Mouse (Mus musculus): ENCODE measurements around the gene Lbh.

Lbh gene

GRCm38 (mm10) chr17:72970631-72971161 is 52.6 kb downstream of the Lbh start:
- DNase-seq (ENCODE audit: low read depth, low spot score), result no peak

DNA sequence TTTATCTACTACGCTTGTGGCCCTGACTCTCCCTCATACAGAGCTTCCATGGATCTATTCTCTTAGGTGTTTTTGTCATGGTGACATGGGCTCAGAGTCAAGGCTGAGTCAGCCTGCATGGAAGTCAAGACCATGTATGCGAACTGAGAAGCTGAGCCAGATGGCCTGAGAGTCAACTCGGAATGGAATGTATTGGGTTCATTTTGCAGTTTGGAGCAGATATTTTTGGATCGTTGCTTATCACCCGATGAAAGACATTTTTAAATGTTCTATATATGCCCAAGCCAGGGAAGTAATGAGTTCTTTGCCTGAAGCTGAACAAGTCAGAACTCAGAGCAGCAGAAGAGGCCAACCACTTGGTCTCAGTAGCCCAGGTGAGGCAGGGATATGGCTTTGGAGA is 54.9 kb downstream of the Lbh start:
- no peak for DNase-seq (ENCODE audit: low read depth, low spot score)

DNA sequence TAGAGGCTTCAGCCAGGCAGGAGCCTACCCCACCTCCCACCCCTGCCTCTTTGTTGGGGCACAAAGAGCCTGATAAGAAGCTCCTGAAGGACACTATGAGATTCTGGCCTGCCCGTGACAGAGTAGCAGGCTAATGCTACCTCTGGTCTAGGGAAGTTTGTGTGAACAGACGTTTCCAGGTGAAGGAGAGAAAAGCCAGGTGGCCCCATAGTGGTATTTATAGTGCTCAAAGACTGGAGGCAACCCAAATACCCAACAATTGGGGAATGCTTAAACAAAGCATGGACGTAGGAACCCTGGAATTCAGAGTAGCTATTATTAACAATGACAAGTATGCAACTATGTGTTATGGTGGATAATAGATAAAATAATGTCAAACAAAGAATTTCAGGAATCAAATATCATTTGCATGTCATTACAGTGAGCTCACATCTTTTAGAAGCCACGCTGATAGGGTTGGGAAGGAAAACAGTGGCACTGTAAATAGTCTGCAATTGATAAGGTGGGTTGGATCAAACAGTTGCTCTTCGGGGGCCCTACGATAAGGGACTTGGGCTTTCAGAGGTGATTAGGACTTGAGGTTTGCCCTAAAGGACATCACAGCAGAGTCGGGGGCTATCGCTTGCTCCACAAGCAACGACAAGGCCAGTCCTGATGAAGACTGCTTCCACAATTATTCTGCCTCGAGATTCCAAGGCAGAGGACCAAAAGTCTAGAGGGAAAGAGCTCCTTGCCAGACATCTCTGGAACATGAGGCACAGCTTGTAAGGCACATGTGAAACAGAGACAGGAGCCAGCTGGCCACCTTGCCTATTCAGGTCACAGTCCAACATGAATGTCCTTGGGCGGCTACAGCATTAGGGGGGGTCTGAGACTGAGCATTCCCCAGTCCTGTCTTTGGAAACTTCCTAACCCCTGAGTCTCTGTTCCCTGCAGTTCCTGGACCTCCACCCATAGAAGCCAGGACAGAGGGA is 58.4 kb downstream of the Lbh start:
- DNase-seq (ENCODE audit: low read depth, low spot score), result no peak

DNA sequence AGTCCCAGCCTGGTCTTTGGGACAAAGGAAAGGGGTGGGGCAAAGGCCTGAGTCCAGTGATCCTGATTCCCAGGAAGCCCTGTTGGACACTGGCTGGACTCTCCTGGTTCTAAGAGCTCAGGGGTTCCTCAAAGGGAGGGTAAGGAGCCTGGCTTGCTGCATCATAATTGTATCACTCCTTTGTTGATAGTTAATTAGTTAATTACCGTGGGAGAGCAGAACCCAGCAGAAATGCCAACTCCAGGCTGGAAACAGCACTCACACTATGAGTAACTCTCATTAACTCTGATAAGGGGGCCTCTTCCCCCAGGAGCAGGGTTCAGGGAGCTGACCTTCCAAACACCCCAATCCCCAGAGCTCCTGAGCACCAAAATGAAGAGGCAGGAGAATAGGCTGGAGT is 59.5 kb downstream of the Lbh start:
- no peak for DNase-seq (ENCODE audit: low read depth, low spot score)

DNA sequence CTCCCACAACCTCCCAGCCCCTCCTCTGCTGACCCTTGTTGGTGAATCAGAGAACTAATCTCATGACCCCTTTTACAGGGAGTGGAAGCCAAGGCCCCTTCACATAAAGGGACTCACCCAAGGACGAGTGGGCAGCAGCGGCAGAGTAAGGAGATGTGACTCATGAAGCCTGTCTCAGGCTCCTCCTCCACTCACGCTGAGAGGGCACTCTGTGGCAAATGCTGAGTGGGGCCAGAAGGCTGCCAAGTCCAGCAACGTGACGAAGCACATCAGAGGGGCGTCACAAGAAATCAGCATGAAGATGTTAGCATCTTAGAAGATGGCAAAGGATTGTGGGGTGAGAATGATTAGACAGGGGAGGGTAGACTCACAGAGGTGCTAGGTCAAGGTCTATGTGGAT is 64.1 kb downstream of the Lbh start:
- no peak for DNase-seq (ENCODE audit: low read depth, low spot score)

DNA sequence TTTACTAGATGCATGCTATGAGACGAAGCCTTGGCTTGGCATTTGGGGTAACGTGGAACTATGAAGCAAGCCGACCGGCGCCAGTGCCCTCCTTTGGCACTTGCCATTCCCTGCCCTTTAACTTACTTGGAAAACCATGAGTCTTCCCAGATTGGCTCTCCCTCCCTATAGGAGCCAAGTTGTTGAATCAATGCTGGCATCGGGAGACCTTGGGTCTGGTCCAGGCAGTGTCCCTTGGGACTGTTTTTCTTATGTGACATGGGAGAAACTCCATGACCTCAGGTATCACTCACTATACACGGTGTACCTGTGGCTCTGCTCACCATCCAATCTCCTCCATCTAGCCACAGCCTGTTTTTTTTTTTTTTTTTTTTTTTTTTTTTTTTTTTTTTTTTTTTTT is 65.4 kb downstream of the Lbh start:
- no peak for DNase-seq (ENCODE audit: low read depth, low spot score)

DNA sequence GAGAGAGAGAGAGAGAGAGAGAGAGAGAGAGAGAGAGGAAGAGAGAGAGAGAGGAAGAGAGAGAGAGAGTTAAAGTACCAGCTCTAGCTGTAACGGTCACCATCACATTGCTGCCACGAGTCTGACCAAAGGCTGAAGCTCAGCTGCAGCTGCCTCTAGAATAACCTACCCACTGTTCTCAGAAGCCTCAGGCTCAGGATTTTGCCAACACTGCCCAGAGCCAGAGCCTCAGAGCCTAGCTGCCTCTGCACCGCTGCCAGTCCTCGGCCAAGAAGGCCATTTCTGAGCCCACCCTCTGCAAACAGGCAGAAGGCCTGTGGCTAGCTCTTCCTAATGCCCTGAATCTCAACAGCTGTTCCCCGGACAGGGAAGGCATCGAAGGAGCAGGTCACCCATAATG is 70.9 kb downstream of the Lbh start:
- DNase-seq (ENCODE audit: low read depth, low spot score), result no peak
